Mouse (Mus musculus) heart, postnatal 36 days (tissue): ENCODE results near the gene Ddx31. TPM values are rescaled to one million over a fixed set of nuclear protein-coding genes. Genes with fewer than 3 reads are reported as not detected.

ENCODE experiments used
- DNase-seq, 2 experiments: peaks; one replicate each; pipeline ENCODE4 v3.0.0; 2021 to 2022
- intact Hi-C: fragments of 180-260 bp; cut with DNase I; formaldehyde crosslinking; loops from one replicate; pipeline ENCODE4 v1.15.1; 2025
- total RNA-seq, 2 experiments: library from RNA; stranded (reverse); gene quantifications; 2 replicates each; pipeline ENCODE4 v1.2.3; 2021

The Ddx31 gene
- 1 to 10 TPM; 3.3 to 4.1 TPM for total RNA-seq

- intact Hi-C loops = loop anchor here (2.0 to 5.0 kb wide), 2 partner anchors 84 to 217 kb away; partner anchors contain the start of gene Cfap77
- peak; percentile 96 to 98 for DNase-seq
These were observed at the start of gene Ddx31, which contains the start of gene Gtf3c4 for GRCm38 (mm10) chr2:28840222-28840951. Ddx31 (plus strand) TSS chr2:28840406. Gtf3c4 (minus strand) TSS chr2:28840360.

GRCm38 (mm10) chr2:28792931-28793610, 47.1 kb upstream of the Ddx31 start:
- intact Hi-C loops = no loop called here
- peak; percentile 7 to 25 for DNase-seq

GRCm38 (mm10) chr2:28794623-28795022, 45.6 kb upstream of the Ddx31 start:
- intact Hi-C loops = no loop called here
- no peak for DNase-seq

GRCm38 (mm10) chr2:28796298-28796697, 43.9 kb upstream of the Ddx31 start:
- DNase-seq = no peak
- intact Hi-C loops = no loop called here

GRCm38 (mm10) chr2:28797490-28798106, 42.6 kb upstream of the Ddx31 start:
- DNase-seq = no peak
- intact Hi-C loops = no loop called here

GRCm38 (mm10) chr2:28798390-28798789, 41.8 kb upstream of the Ddx31 start:
- intact Hi-C loops = no loop called here
- no peak for DNase-seq

GRCm38 (mm10) chr2:28799575-28799974, 40.6 kb upstream of the Ddx31 start:
- intact Hi-C loops = no loop called here
- DNase-seq = no peak

GRCm38 (mm10) chr2:28803406-28803805, 36.8 kb upstream of the Ddx31 start:
- intact Hi-C loops = no loop called here
- DNase-seq = no peak

- no peak for DNase-seq
- intact Hi-C loops = no loop called here
These were observed 31.4 kb upstream of the Ddx31 start for GRCm38 (mm10) chr2:28808841-28809240.

- DNase-seq = no peak
- intact Hi-C loops = no loop called here
These were observed 29.8 kb upstream of the Ddx31 start for GRCm38 (mm10) chr2:28810260-28811013.

- DNase-seq = no peak
- intact Hi-C loops = no loop called here
These were observed 21.3 kb upstream of the Ddx31 start for GRCm38 (mm10) chr2:28818866-28819265.

- no peak for DNase-seq
- intact Hi-C loops = no loop called here
These were observed 10.9 kb upstream of the Ddx31 start for GRCm38 (mm10) chr2:28829265-28829664.

- intact Hi-C loops = no loop called here
- no peak for DNase-seq
These were observed 3.8 kb upstream of the Ddx31 start for GRCm38 (mm10) chr2:28836181-28836940.

GRCm38 (mm10) chr2:28839501-28840221, 545 bp upstream of the Ddx31 start:
- peak in 1 of 2 experiments; percentile 7 for DNase-seq
- intact Hi-C loops = loop anchor here (2.0 to 5.0 kb wide), 2 partner anchors 83 to 218 kb away; partner anchors contain the start of gene Cfap77

GRCm38 (mm10) chr2:28842042-28842441, 1.8 kb downstream of the Ddx31 start:
- no peak for DNase-seq
- intact Hi-C loops = loop anchor here (5.0 kb wide), 1 partner anchor 215 kb away; the partner anchor contains the start of gene Cfap77

GRCm38 (mm10) chr2:28848879-28849278, 8.7 kb downstream of the Ddx31 start:
- intact Hi-C loops = no loop called here
- DNase-seq = no peak

- intact Hi-C loops = no loop called here
- no peak for DNase-seq
These were observed 12.4 kb downstream of the Ddx31 start for GRCm38 (mm10) chr2:28852594-28852993.

GRCm38 (mm10) chr2:28855773-28856172, 15.6 kb downstream of the Ddx31 start:
- no peak for DNase-seq
- intact Hi-C loops = no loop called here

GRCm38 (mm10) chr2:28859303-28859702, 19.1 kb downstream of the Ddx31 start:
- no peak for DNase-seq
- intact Hi-C loops = no loop called here
